Mouse (Mus musculus): ENCODE results near the gene Adprm. TPM values are rescaled to one million over a fixed set of nuclear protein-coding genes. Genes with fewer than 3 reads are reported as not detected.

The Adprm gene
- total RNA-seq, 2 experiments from 2014 or later, result 19.8 to 22.2 TPM

GRCm38 (mm10) chr11:67077435-67077834 lies 25.0 kb upstream of the Adprm start:
- DNase-seq (ENCODE audit: low spot score in 2 of 2), result no peak

DNA sequence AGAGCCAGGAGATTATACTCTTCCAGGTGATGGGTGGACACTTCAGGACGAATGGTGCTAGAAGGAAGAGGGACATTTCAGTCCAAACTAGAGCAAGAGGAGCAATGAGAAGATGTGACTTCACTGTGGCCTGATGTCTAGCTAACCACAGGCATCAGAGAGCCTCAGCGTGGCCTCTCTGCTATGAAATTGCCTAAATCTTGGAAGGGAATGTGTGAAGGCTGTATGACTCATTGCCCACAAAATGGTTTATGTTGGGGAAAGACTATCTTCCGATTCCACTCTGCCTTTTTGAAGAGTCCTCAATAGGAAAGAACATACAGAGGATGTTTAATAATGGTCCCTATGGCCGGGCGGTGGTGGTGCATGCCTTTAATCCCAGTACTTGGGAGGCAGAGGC lies 24.4 kb upstream of the Adprm start:
- DNase-seq (ENCODE audit: low spot score in 2 of 2), result no peak

DNA sequence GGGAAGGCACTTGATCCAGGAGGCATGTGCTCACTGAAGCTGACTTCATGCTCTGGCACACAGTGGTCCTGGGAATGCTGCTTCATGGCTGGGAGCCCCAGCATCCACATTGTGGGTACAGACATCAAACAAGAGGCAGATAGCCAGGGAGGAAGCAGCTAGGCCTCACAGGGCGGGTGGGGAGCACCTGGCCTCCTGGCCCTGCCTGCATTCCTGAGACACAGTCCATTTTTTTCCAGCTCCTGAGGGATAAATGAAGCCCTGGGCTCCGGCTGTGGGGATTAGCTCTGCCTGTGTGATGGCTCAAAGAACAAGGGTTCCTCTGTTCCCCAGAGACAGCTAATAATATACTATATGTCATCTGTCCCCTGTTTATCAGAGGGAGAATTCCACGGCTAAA lies 22.6 kb upstream of the Adprm start:
- no peak for DNase-seq (ENCODE audit: low spot score in 2 of 2)

DNA sequence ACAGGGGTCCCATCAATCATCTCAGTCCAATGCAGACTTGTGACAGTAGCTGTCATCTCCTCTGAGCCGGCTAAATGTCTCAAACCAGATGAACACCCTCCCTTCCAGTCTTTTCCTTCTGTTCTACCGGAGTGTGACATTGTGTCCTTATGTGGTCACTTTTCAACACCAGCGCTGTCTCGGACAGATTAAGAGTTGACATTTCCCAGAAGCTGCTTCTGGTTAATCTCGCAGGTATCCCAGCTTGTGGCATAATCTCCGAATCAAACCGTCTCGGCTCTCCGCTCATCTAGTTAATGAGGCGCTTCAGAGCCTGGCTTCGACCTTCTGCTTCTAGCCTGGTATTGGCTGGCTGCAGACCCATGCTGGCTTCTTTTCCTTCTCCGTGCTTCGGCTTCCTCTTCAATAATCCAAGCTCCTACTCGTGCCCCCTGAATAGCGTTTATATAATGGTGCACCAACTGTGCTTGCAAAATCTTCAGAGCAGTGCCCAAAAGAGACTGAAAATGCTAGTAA lies 20.3 kb upstream of the Adprm start:
- no peak for DNase-seq (ENCODE audit: low spot score in 2 of 2)

GRCm38 (mm10) chr11:67067741-67068140 lies 15.3 kb upstream of the Adprm start:
- no peak for DNase-seq (ENCODE audit: low spot score in 2 of 2)

DNA sequence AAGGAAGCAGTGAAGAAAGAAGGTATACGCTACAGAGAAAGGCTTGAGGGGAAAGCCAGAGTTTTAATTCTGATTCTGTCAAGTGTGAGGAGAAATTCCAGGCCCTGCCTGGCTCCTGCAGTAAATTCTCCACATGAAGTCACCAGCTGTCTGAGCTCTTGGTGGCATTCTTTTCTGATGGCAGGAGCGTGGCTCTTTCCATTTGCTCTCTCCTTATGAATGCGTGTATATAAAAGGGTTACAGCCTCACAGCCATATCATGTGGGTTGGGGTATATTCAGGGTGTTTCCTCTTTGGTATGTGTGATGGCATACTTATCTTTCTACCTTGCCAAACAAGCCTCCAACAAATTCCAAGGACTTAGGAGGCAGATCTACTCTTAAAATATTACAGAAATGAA lies 10.3 kb upstream of the Adprm start:
- no peak for DNase-seq (ENCODE audit: low spot score in 2 of 2)

GRCm38 (mm10) chr11:67061311-67061710 lies 8.9 kb upstream of the Adprm start:
- DNase-seq (ENCODE audit: low spot score in 2 of 2), result no peak

- DNase-seq (ENCODE audit: low spot score in 2 of 2), result no peak
These were observed 2.5 kb upstream of the Adprm start for GRCm38 (mm10) chr11:67054754-67055365.

- no peak for DNase-seq (ENCODE audit: low spot score in 2 of 2)
These were observed 596 bp downstream of the Adprm start for GRCm38 (mm10) chr11:67051676-67052320.

DNA sequence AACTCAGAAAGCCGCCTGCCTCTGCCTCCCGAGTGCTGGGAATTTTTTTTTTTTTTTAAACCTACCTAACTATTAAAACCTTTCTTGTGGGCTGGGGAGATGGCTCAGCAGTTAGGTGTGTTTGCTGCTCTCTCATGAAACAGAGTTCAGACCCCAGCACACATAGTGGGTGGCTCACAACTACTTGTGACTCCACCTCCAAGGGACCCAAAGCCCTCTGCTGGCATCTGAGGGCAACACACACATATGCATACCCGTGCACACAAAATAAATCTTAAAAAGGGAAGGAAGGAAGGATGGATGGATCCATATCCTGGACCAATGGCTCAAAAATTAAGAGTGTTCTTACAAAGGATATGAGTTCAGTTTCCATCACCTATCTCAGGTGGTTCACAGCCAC lies 3.1 kb downstream of the Adprm start:
- DNase-seq (ENCODE audit: low spot score in 2 of 2), result no peak

- DNase-seq (ENCODE audit: low spot score in 2 of 2), result no peak
These were observed 3.9 kb downstream of the Adprm start for GRCm38 (mm10) chr11:67048496-67048895.

DNA sequence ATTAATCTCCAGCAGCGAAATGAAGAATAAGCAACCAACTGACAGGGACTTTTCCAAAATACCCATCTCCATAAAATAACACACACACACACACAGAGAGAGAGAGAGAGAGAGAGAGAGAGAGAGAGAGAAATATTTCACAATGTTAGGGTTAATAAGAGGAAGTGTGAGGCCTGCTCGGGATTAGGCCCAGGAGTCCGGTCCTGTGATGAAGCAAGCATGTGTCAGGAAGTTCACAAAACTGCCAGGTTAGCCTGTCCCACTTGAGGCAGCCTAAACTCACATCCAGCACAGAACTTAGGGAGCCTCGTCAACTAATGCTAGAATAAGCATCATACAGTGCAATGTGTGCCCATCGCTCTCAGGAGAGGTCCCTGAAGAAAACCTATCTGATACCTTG lies 5.2 kb downstream of the Adprm start:
- DNase-seq (ENCODE audit: low spot score in 2 of 2), result no peak

DNA sequence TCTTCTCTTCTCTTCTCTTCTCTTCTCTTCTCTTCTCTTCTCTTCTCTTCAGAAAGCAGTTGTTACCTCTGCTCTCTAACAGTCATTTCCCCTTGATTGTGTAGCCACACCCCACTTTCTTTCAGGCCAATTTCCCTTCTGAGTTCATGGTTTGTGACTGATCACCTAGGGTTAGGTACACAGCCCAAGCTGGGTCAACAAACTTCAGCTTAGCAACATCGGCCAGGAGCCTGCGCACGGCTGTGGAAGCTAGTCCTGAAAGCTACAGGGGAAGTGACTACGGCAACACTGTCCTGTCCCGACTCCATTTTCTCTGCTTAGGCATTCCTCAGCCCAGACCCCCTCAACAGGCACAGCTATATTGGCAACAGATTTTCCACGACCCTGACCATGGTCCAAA lies 7.4 kb downstream of the Adprm start:
- DNase-seq (ENCODE audit: low spot score in 2 of 2), result no peak

GRCm38 (mm10) chr11:67043007-67043406 lies 9.4 kb downstream of the Adprm start:
- no peak for DNase-seq (ENCODE audit: low spot score in 2 of 2)

DNA sequence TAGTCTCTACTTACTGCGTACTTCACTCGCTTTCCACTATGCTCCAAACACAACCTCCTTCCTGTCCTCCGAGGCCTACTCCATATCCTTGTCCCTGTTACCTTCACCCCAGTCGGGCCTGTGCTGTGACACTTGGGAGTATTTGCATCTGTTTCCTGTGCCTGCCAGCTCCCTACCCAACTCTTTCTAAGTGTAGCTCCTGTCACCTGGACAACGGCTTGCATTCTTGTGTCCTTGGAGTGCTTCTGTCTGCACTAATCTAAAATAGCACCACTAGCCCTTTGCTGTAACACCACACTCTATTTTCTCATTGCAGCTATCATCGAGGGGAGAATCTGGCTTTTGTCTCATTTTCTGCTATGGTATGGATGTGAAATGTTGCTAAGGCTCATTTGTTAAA lies 11.9 kb downstream of the Adprm start:
- DNase-seq (ENCODE audit: low spot score in 2 of 2), result no peak

GRCm38 (mm10) chr11:67039799-67040198 lies 12.6 kb downstream of the Adprm start:
- no peak for DNase-seq (ENCODE audit: low spot score in 2 of 2)

GRCm38 (mm10) chr11:67036892-67037291 lies 15.5 kb downstream of the Adprm start:
- no peak for DNase-seq (ENCODE audit: low spot score in 2 of 2)

GRCm38 (mm10) chr11:67036229-67036628 lies 16.2 kb downstream of the Adprm start:
- DNase-seq (ENCODE audit: low spot score in 2 of 2), result no peak

- no peak for DNase-seq (ENCODE audit: low spot score in 2 of 2)
These were observed 17.5 kb downstream of the Adprm start for GRCm38 (mm10) chr11:67034775-67035485.

DNA sequence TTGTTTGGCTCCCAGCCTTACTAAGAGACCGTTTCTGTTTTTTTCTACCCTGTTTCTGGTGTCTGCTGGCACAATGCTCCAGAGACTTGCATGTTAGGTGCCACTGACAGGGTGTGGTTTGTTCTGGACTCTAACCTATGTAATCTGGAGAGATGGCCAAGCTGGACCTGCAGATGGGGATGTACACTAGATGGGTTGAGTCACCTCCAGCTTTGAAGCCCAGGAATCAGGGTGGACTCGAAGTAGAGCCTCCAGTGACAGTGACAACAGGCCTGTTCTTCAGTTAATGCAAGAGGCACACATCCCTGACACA lies 20.8 kb downstream of the Adprm start:
- no peak for DNase-seq (ENCODE audit: low spot score in 2 of 2)

DNA sequence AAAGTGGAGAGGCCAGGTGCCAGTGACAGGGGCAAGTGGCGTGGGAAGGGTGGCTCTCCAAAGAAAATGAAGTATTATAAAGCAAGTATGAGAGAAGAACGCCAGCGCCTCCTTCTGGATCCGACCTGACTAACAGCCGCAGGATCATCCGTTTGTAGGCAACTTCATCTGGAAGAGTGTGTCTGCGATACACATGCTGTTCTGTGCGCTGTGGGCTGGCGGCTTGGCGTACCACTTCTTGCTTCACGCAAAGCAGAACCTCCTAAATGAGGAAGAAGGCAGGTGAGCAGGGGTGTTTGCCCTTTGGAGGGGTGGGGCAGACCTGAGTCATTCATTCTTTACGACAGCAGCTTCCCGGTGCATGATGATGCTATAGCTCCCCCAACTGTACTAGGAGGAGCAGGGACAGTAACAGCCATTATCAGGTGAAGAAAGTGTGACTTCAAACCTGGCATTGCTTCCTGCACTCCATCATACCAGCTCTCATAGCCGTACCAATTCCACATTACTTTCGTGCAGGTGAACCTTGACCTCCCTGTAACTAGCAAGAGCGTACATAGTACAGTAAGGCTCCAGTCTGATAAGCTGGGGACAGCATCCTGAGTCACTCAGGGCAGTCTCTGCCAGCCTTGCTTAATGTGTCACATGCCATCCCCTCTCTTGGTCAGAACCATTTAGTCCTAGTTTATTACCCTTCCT lies 21.3 kb downstream of the Adprm start:
- DNase-seq (ENCODE audit: low spot score in 2 of 2), result no peak
